ENCODE assay signal across 14 mouse cellular contexts in genomic region chr3:21428120-21428519, GRCm38 (mm10).
DNase-seq lines count a peak whose midpoint lies in the region; ATAC-seq and TF ChIP-seq lines count a peak whose summit lies in the region.
"Had no signal": no experiment of that assay in that cellular context is flagged by ENCODE, and none has a peak within 500 bp of the region (broad histone marks: within the 10 kb centered on the region; RNA-seq: fewer than 3 reads in every experiment).

No protein-coding gene starts in this region.

- no peak overlapping the region for H3K4me2 ChIP-seq in embryonic facial prominence, embryonic 13.5 days
- H3K4me2 ChIP-seq in heart, embryonic 15.5 days: no peak overlapping the region
- H3K4me2 ChIP-seq in lung, embryonic 14.5 days: no peak overlapping the region
- H3K4me2 ChIP-seq: limb, embryonic 12.5 days had no signal

- H3K4me1 ChIP-seq in embryonic facial prominence, embryonic 13.5 days: peaks cover 16% of the 10 kb centered on the region; the same call in 1 of the 2 replicates
- H3K4me1 ChIP-seq in embryonic facial prominence, embryonic 10.5 days: peaks cover 4% of the 10 kb centered on the region; the same call in 1 of the 2 replicates
- H3K4me1 ChIP-seq in heart, embryonic 15.5 days (replicated peaks): peaks cover 5% of the 10 kb centered on the region; the same call in 1 of the 2 replicates
- H3K4me1 ChIP-seq in lung, embryonic 14.5 days (ENCODE audit: insufficient read depth): no peaks in the 10 kb centered on the region; the same call in 1 of the 2 replicates
- H3K4me1 ChIP-seq: hindbrain, embryonic 10.5 days; limb, embryonic 12.5 days had no signal

- no peak for ATAC-seq in embryonic facial prominence, embryonic 13.5 days (ENCODE audit: insufficient number of reproducible peaks, insufficient read depth, low FRiP score, low TSS enrichment, low read depth)
- 0 out of 2 replicates have a peak, but pooled peaks have one; percentile 31 for ATAC-seq in heart, embryonic 15.5 days (replicated peaks; ENCODE audit: insufficient number of reproducible peaks, insufficient read depth, low FRiP score, low read depth)
- ATAC-seq in lung, embryonic 14.5 days (ENCODE audit: insufficient read depth): 0 out of 2 replicates have a peak, but pooled peaks have one; percentile 41

- no peak overlapping the region for H3K4me3 ChIP-seq in embryonic facial prominence, embryonic 13.5 days
- H3K4me3 ChIP-seq in embryonic facial prominence, embryonic 10.5 days: no peak overlapping the region
- no peak overlapping the region for H3K4me3 ChIP-seq in heart, embryonic 15.5 days
- no peak overlapping the region for H3K4me3 ChIP-seq in lung, embryonic 14.5 days (ENCODE audit: low read depth, low read length)
- H3K4me3 ChIP-seq: hindbrain, embryonic 10.5 days; layer of hippocampus, adult 2 months; left cerebral cortex, adult 2 months; limb, embryonic 12.5 days had no signal

- 31% methylated on average over 2 of the region's 2 CpGs for WGBS in embryonic facial prominence, embryonic 13.5 days
- WGBS in embryonic facial prominence, embryonic 10.5 days: 30% methylated on average over 2 of the region's 2 CpGs
- 24% methylated on average over 2 of the region's 2 CpGs for WGBS in heart, embryonic 15.5 days
- WGBS in lung, embryonic 14.5 days: 29% methylated on average over 2 of the region's 2 CpGs

- H3K9ac ChIP-seq in embryonic facial prominence, embryonic 13.5 days: no peak overlapping the region
- H3K9ac ChIP-seq in heart, embryonic 15.5 days: no peak overlapping the region
- no peak overlapping the region for H3K9ac ChIP-seq in lung, embryonic 14.5 days
- H3K9ac ChIP-seq: limb, embryonic 12.5 days had no signal

- intact Hi-C loops in heart, postnatal 25 days (cut with DNase I): no loop called here

- no peaks in the 10 kb centered on the region for H3K9me3 ChIP-seq in embryonic facial prominence, embryonic 13.5 days
- H3K9me3 ChIP-seq in embryonic facial prominence, embryonic 10.5 days: no peaks in the 10 kb centered on the region
- no peaks in the 10 kb centered on the region for H3K9me3 ChIP-seq in heart, embryonic 15.5 days (replicated peaks)
- no peaks in the 10 kb centered on the region for H3K9me3 ChIP-seq in lung, embryonic 14.5 days (ENCODE audit: low read depth, low read length)
- H3K9me3 ChIP-seq: hindbrain, embryonic 10.5 days; limb, embryonic 12.5 days had no signal

- DNase-seq in embryonic facial prominence, embryonic 10.5 days (ENCODE audit: low spot score): no peak
- DNase-seq in heart, postnatal 25 days (ENCODE audit: low spot score): no peak
- peak; percentile 30 for DNase-seq in lung, embryonic 14.5 days
- DNase-seq in lung, postnatal 25 days (ENCODE audit: low spot score): no peak
- peak; percentile 14 for DNase-seq in kidney, postnatal 10 days
- no peak for DNase-seq in spleen, postnatal 10 days (ENCODE audit: low spot score in 2 of 2)
- DNase-seq: gastrocnemius, postnatal 36 days; right cerebral cortex, postnatal 25 days had no signal

- no peaks in the 10 kb centered on the region for H3K36me3 ChIP-seq in embryonic facial prominence, embryonic 13.5 days
- H3K36me3 ChIP-seq in embryonic facial prominence, embryonic 10.5 days (replicated peaks): no peaks in the 10 kb centered on the region
- no peaks in the 10 kb centered on the region for H3K36me3 ChIP-seq in heart, embryonic 15.5 days
- H3K36me3 ChIP-seq in lung, embryonic 14.5 days (ENCODE audit: insufficient read depth): no peaks in the 10 kb centered on the region
- H3K36me3 ChIP-seq: hindbrain, embryonic 10.5 days; limb, embryonic 12.5 days had no signal

- TF ChIP-seq CTCF in lung, embryonic 14.5 days (IDR thresholded peaks at IDR 0.05; ENCODE audit: low read depth): no peak

- H3K27ac ChIP-seq in embryonic facial prominence, embryonic 13.5 days: peak overlapping the region; percentile 57
- H3K27ac ChIP-seq in embryonic facial prominence, embryonic 10.5 days (replicated peaks): no peak overlapping the region
- 0 out of 2 replicates have a peak overlapping the region, but pooled peaks have one; percentile 20 for H3K27ac ChIP-seq in heart, embryonic 15.5 days
- no peak overlapping the region for H3K27ac ChIP-seq in lung, embryonic 14.5 days (ENCODE audit: low read depth)
- H3K27ac ChIP-seq: hindbrain, embryonic 10.5 days; layer of hippocampus, adult 2 months; left cerebral cortex, adult 2 months; limb, embryonic 12.5 days had no signal

- H3K27me3 ChIP-seq in embryonic facial prominence, embryonic 13.5 days: no peaks in the 10 kb centered on the region
- no peaks in the 10 kb centered on the region for H3K27me3 ChIP-seq in embryonic facial prominence, embryonic 10.5 days (replicated peaks; ENCODE audit: low read depth, poor library complexity, severe bottlenecking)
- H3K27me3 ChIP-seq in heart, embryonic 15.5 days: no peaks in the 10 kb centered on the region
- H3K27me3 ChIP-seq in lung, embryonic 14.5 days (ENCODE audit: insufficient read depth, low read length): no peaks in the 10 kb centered on the region
- H3K27me3 ChIP-seq: limb, embryonic 12.5 days had no signal

Comparison
In these comparisons a context has a peak if more than half of its experiments do, and no peak if none do; other contexts are left out.
1. H3K27ac ChIP-seq: peak in embryonic facial prominence, embryonic 13.5 days (single experiment) and heart, embryonic 15.5 days (single experiment); none in embryonic facial prominence, embryonic 10.5 days (single experiment) and lung, embryonic 14.5 days (single experiment).
2. DNase-seq: peak in lung, embryonic 14.5 days (single experiment) and kidney, postnatal 10 days (single experiment); none in embryonic facial prominence, embryonic 10.5 days (single experiment), heart, postnatal 25 days (single experiment), lung, postnatal 25 days (single experiment) and spleen, postnatal 10 days (0 of 2).